Mouse (Mus musculus) embryonic facial prominence, embryonic 12.5 days (tissue): ENCODE data around the gene Cep131. TPM values are rescaled to one million over a fixed set of nuclear protein-coding genes. Genes with fewer than 3 reads are reported as not detected.

Experiments
- ATAC-seq: fragments of 200-750 bp; cut with Nextera tagmentation; 2 replicates; pipeline ENCODE4 v1.8.0; 2017; ENCODE audit not compliant: insufficient number of reproducible peaks, insufficient read depth, low FRiP score, low TSS enrichment
- H3K27ac ChIP-seq: fragments of 300-500 bp; sonication (generic); 2 replicates; pipeline ENCODE4 v1.5.1; 2016; ENCODE audit warnings: mild to moderate bottlenecking
- H3K27me3 ChIP-seq: fragments of 300-500 bp; sonication (generic); 2 replicates; pipeline ENCODE4 v1.6.1; 2016; ENCODE audit warnings: mild to moderate bottlenecking, moderate library complexity
- H3K36me3 ChIP-seq: fragments of 300-500 bp; sonication (generic); 2 replicates; pipeline ENCODE4 v1.6.1; 2016; ENCODE audit warnings: mild to moderate bottlenecking
- H3K4me1 ChIP-seq: fragments of 300-500 bp; sonication (generic); 2 replicates; pipeline ENCODE4 v1.6.1; 2016
- H3K4me2 ChIP-seq: fragments of 300-500 bp; sonication (generic); replicated peaks from 2 replicates; pipeline ENCODE4 v1.6.1; 2016; ENCODE audit warnings: mild to moderate bottlenecking, moderate library complexity
- H3K4me3 ChIP-seq: fragments of 300-500 bp; sonication (generic); 2 replicates; pipeline ENCODE4 v1.5.1; 2016; ENCODE audit warnings: mild to moderate bottlenecking
- H3K9ac ChIP-seq: fragments of 300-500 bp; sonication (generic); 2 replicates; pipeline ENCODE4 v1.6.1; 2016; ENCODE audit warnings: mild to moderate bottlenecking, moderate library complexity
- H3K9me3 ChIP-seq: fragments of 300-500 bp; sonication (generic); 2 replicates; pipeline ENCODE4 v1.6.1; 2016; ENCODE audit warnings: mild to moderate bottlenecking, moderate library complexity
- WGBS: fragments of 180-500 bp; shearing (Covaris S2); methylation state at CpG from one replicate; pipeline ENCODE4 v1.1.7; 2016; 5-methylcytosine and 5-hydroxymethylcytosine counted together
- polyA plus RNA-seq: library from polyadenylated mRNA; unstranded; fragments of >200 nt; fragmentation: Nextera tagmentation; extraction: Ambion mirVana; gene quantifications from 2 replicates; pipeline ENCODE4 v1.2.1, GENCODE M21; 2016

Cep131 gene
- polyA plus RNA-seq, 1 experiment from 2014 or later = 43.3 TPM

- peaks cover 33% of the 10 kb centered on the region for H3K36me3 ChIP-seq
Observed at GRCm38 (mm10) chr11:120114488-120115215, 28.0 kb upstream of the Cep131 start.

GRCm38 (mm10) chr11:120112136-120112535 is 25.5 kb upstream of the Cep131 start:
- no peak overlapping the region for H3K4me3 ChIP-seq
- H3K9me3 ChIP-seq = no peaks in the 10 kb centered on the region
- no peak overlapping the region for H3K4me2 ChIP-seq
- H3K4me1 ChIP-seq = peaks cover 15% of the 10 kb centered on the region
- no peak overlapping the region for H3K27ac ChIP-seq
- H3K27me3 ChIP-seq = no peaks in the 10 kb centered on the region
- WGBS = 90% methylated on average over 4 of the region's 4 CpGs
- H3K36me3 ChIP-seq = peaks cover 45% of the 10 kb centered on the region
- no peak for ATAC-seq
- H3K9ac ChIP-seq = no peak overlapping the region

More at GRCm38 (mm10) chr11:120114488-120115215, 28.0 kb upstream of the Cep131 start:
- H3K9me3 ChIP-seq = no peaks in the 10 kb centered on the region
- WGBS = 66% methylated on average over 21 of the region's 21 CpGs
- H3K4me1 ChIP-seq = peaks cover 15% of the 10 kb centered on the region
- no peaks in the 10 kb centered on the region; the same call in 1 of the 2 replicates for H3K27me3 ChIP-seq
- H3K4me3 ChIP-seq = no peak overlapping the region
- H3K27ac ChIP-seq = no peak overlapping the region
- peak; percentile 57; the same call in 1 of the 2 replicates for ATAC-seq
- H3K9ac ChIP-seq = no peak overlapping the region
- H3K4me2 ChIP-seq = no peak overlapping the region

GRCm38 (mm10) chr11:120111033-120111432 is 24.4 kb upstream of the Cep131 start:
- Histone ChIP-seq H3K27me3 (no peaks in the 10 kb centered on the region), H3K9ac (no peak overlapping the region), H3K36me3 (peaks cover 45% of the 10 kb centered on the region), H3K4me2 (no peak overlapping the region), H3K27ac (no peak overlapping the region), H3K4me3 (no peak overlapping the region), H3K4me1 (peaks cover 15% of the 10 kb centered on the region), H3K9me3 (no peaks in the 10 kb centered on the region)
- 7% methylated on average over 2 of the region's 2 CpGs for WGBS
- ATAC-seq = no peak

GRCm38 (mm10) chr11:120110554-120110953 is 23.9 kb upstream of the Cep131 start:
- H3K4me2 ChIP-seq = no peak overlapping the region
- ATAC-seq = no peak
- H3K4me3 ChIP-seq = no peak overlapping the region
- H3K36me3 ChIP-seq = peaks cover 50% of the 10 kb centered on the region
- H3K4me1 ChIP-seq = peaks cover 14% of the 10 kb centered on the region
- no peak overlapping the region for H3K9ac ChIP-seq
- H3K27ac ChIP-seq = no peak overlapping the region
- WGBS = 66% methylated on average over 7 of the region's 7 CpGs
- no peaks in the 10 kb centered on the region for H3K27me3 ChIP-seq
- no peaks in the 10 kb centered on the region for H3K9me3 ChIP-seq

GRCm38 (mm10) chr11:120109558-120110210 is 23.1 kb upstream of the Cep131 start:
- no peak overlapping the region for H3K27ac ChIP-seq
- no peak overlapping the region for H3K4me3 ChIP-seq
- no peak for ATAC-seq
- no peak overlapping the region for H3K9ac ChIP-seq
- H3K36me3 ChIP-seq = peaks cover 57% of the 10 kb centered on the region
- H3K4me1 ChIP-seq = peaks cover 5% of the 10 kb centered on the region; the same call in 1 of the 2 replicates
- no peak overlapping the region for H3K4me2 ChIP-seq
- no peaks in the 10 kb centered on the region for H3K27me3 ChIP-seq
- WGBS = 79% methylated on average over 14 of the region's 14 CpGs
- H3K9me3 ChIP-seq = no peaks in the 10 kb centered on the region

- H3K27me3 ChIP-seq = no peaks in the 10 kb centered on the region
- H3K4me3 ChIP-seq = no peak overlapping the region
- no peak overlapping the region for H3K27ac ChIP-seq
- H3K9ac ChIP-seq = no peak overlapping the region
- no peaks in the 10 kb centered on the region for H3K4me1 ChIP-seq
- no peak for ATAC-seq
- H3K9me3 ChIP-seq = no peaks in the 10 kb centered on the region
- peaks cover 63% of the 10 kb centered on the region for H3K36me3 ChIP-seq
- no peak overlapping the region for H3K4me2 ChIP-seq
- WGBS = 79% methylated on average over 9 of the region's 9 CpGs
Observed at GRCm38 (mm10) chr11:120107796-120108195, 21.2 kb upstream of the Cep131 start.

GRCm38 (mm10) chr11:120107026-120107425 is 20.4 kb upstream of the Cep131 start:
- Histone ChIP-seq H3K27ac (no peak overlapping the region), H3K9ac (no peak overlapping the region), H3K4me1 (no peaks in the 10 kb centered on the region), H3K4me3 (no peak overlapping the region), H3K9me3 (no peaks in the 10 kb centered on the region), H3K27me3 (no peaks in the 10 kb centered on the region), H3K36me3 (peaks cover 60% of the 10 kb centered on the region), H3K4me2 (no peak overlapping the region)
- 64% methylated on average over 2 of the region's 2 CpGs for WGBS
- no peak for ATAC-seq

GRCm38 (mm10) chr11:120103431-120103997 is 16.9 kb upstream of the Cep131 start:
- H3K9ac ChIP-seq = no peak overlapping the region
- H3K9me3 ChIP-seq = no peaks in the 10 kb centered on the region
- H3K27me3 ChIP-seq = no peaks in the 10 kb centered on the region
- WGBS = 96% methylated on average over 3 of the region's 3 CpGs
- no peak overlapping the region for H3K27ac ChIP-seq
- no peak overlapping the region for H3K4me3 ChIP-seq
- H3K4me1 ChIP-seq = peaks cover 10% of the 10 kb centered on the region
- ATAC-seq = no peak
- H3K4me2 ChIP-seq = no peak overlapping the region
- H3K36me3 ChIP-seq = peaks cover 47% of the 10 kb centered on the region

GRCm38 (mm10) chr11:120101036-120101435 is 14.4 kb upstream of the Cep131 start:
- H3K4me1 ChIP-seq = peaks cover 20% of the 10 kb centered on the region
- 3% methylated on average over 3 of the region's 3 CpGs for WGBS
- peaks cover 35% of the 10 kb centered on the region for H3K36me3 ChIP-seq
- no peaks in the 10 kb centered on the region for H3K27me3 ChIP-seq
- H3K4me3 ChIP-seq = no peak overlapping the region
- H3K27ac ChIP-seq = no peak overlapping the region
- H3K4me2 ChIP-seq = no peak overlapping the region
- no peak for ATAC-seq
- H3K9ac ChIP-seq = no peak overlapping the region
- H3K9me3 ChIP-seq = no peaks in the 10 kb centered on the region

- ATAC-seq = peak; percentile 96
- WGBS = under 1% methylated on average over 77 of the region's 77 CpGs
- Histone ChIP-seq H3K4me1 (peaks cover 20% of the 10 kb centered on the region), H3K9me3 (no peaks in the 10 kb centered on the region), H3K4me2 (peak within 1 kb of the TSS; percentile 97), H3K4me3 (peak within 1 kb of the TSS; percentile 67), H3K27ac (peak within 1 kb of the TSS; percentile 92), H3K27me3 (no peaks in the 10 kb centered on the region), H3K9ac (peak within 1 kb of the TSS; percentile 83), H3K36me3 (peaks cover 32% of the 10 kb centered on the region)
Observed at GRCm38 (mm10) chr11:120098588-120099511, 12.2 kb upstream of the Cep131 start, which contains the start of the genes Tepsin and Ndufaf8. Gene Tepsin, minus strand, starts transcription at chr11:120098731. Gene Ndufaf8, plus strand, starts transcription at chr11:120098928.
